Mouse (Mus musculus) kidney, embryonic 14.5 days (tissue): ENCODE results near the gene Dusp27. TPM values are rescaled to one million over a fixed set of nuclear protein-coding genes. Genes with fewer than 3 reads are reported as not detected.

ENCODE experiments used
- ATAC-seq: fragments of 200-750 bp; cut with Nextera tagmentation; 2 replicates; pipeline ENCODE4 v1.8.0; 2017; ENCODE audit warnings: moderate number of reproducible peaks, mild to moderate bottlenecking, moderate TSS enrichment, moderate library complexity; ENCODE audit not compliant: low FRiP score, low TSS enrichment
- H3K27ac ChIP-seq: fragments of 300-500 bp; sonication (generic); 2 replicates; pipeline ENCODE4 v1.5.1; 2014; ENCODE audit warnings: low read depth, mild to moderate bottlenecking, low read length, moderate library complexity, mixed read lengths
- H3K27me3 ChIP-seq: fragments of 300-500 bp; sonication (generic); 2 replicates; pipeline ENCODE4 v1.6.1; 2014; ENCODE audit warnings: mild to moderate bottlenecking, low read length; ENCODE audit not compliant: control insufficient read depth, insufficient read depth
- H3K36me3 ChIP-seq: fragments of 300-500 bp; sonication (generic); 2 replicates; pipeline ENCODE4 v1.6.1; 2014; ENCODE audit warnings: low read length, mixed read lengths; ENCODE audit not compliant: control insufficient read depth, insufficient read depth
- H3K4me1 ChIP-seq: fragments of 300-500 bp; sonication (generic); 2 replicates; pipeline ENCODE4 v1.6.1; 2014; ENCODE audit warnings: low read length, mixed read lengths; ENCODE audit not compliant: control insufficient read depth, insufficient read depth
- H3K4me2 ChIP-seq: fragments of 300-500 bp; sonication (generic); replicated peaks from 2 replicates; pipeline ENCODE4 v1.6.1; 2014; ENCODE audit warnings: low read depth, mild to moderate bottlenecking, low read length
- H3K4me3 ChIP-seq: fragments of 300-500 bp; sonication (generic); 2 replicates; pipeline ENCODE4 v1.5.1; 2014; ENCODE audit warnings: mild to moderate bottlenecking, low read length
- H3K9ac ChIP-seq: fragments of 300-500 bp; sonication (generic); 2 replicates; pipeline ENCODE4 v1.6.1; 2014; ENCODE audit warnings: low read depth, mild to moderate bottlenecking, low read length, moderate library complexity
- H3K9me3 ChIP-seq: fragments of 300-500 bp; sonication (generic); 2 replicates; pipeline ENCODE4 v1.6.1; 2016; ENCODE audit warnings: low read length; ENCODE audit not compliant: control insufficient read depth
- WGBS: fragments of 180-500 bp; shearing (Covaris S2); extraction: QIAGEN DNeasy Blood & Tissue Kit; methylation state at CpG from one replicate; pipeline ENCODE4 v1.1.7; 2014; 5-methylcytosine and 5-hydroxymethylcytosine counted together
- polyA plus RNA-seq: library from polyadenylated mRNA; unstranded; fragments of >200 nt; fragmentation: Nextera tagmentation; extraction: Ambion mirVana; gene quantifications from 2 replicates; pipeline ENCODE4 v1.2.1, GENCODE M21; 2014

Dusp27 gene
- polyA plus RNA-seq, 1 experiment from 2014 or later = 0.39 TPM

GRCm38 (mm10) chr1:166160569-166161445 lies 33.1 kb upstream of the Dusp27 start:
- H3K27ac ChIP-seq = no peak overlapping the region
- H3K4me1 ChIP-seq = no peaks in the 10 kb centered on the region
- H3K4me3 ChIP-seq = no peak overlapping the region
- ATAC-seq = peak; percentile 64; the same call in 1 of the 2 replicates
- no peak overlapping the region for H3K9ac ChIP-seq
- H3K4me2 ChIP-seq = no peak overlapping the region
- 17% methylated on average over 24 of the region's 24 CpGs for WGBS
- H3K27me3 ChIP-seq = peaks cover 4% of the 10 kb centered on the region
- H3K9me3 ChIP-seq = no peaks in the 10 kb centered on the region
- no peaks in the 10 kb centered on the region for H3K36me3 ChIP-seq

- Histone ChIP-seq H3K9me3 (no peaks in the 10 kb centered on the region), H3K36me3 (no peaks in the 10 kb centered on the region), H3K4me1 (no peaks in the 10 kb centered on the region), H3K4me3 (no peak overlapping the region), H3K27me3 (peaks cover 4% of the 10 kb centered on the region), H3K9ac (no peak overlapping the region), H3K4me2 (no peak overlapping the region), H3K27ac (no peak overlapping the region)
- WGBS = 52% methylated on average over 5 of the region's 5 CpGs
- no peak for ATAC-seq
These were observed 32.4 kb upstream of the Dusp27 start for GRCm38 (mm10) chr1:166160111-166160510.

- H3K4me1 ChIP-seq = no peaks in the 10 kb centered on the region
- no peak overlapping the region for H3K27ac ChIP-seq
- H3K4me3 ChIP-seq = no peak overlapping the region
- H3K9me3 ChIP-seq = no peaks in the 10 kb centered on the region
- H3K36me3 ChIP-seq = no peaks in the 10 kb centered on the region
- H3K9ac ChIP-seq = no peak overlapping the region
- ATAC-seq = no peak
- H3K4me2 ChIP-seq = no peak overlapping the region
- 69% methylated on average over 9 of the region's 9 CpGs for WGBS
- peaks cover 4% of the 10 kb centered on the region for H3K27me3 ChIP-seq
These were observed 30.9 kb upstream of the Dusp27 start for GRCm38 (mm10) chr1:166158664-166159063.

- Histone ChIP-seq H3K27me3 (peaks cover 4% of the 10 kb centered on the region), H3K27ac (no peak overlapping the region), H3K4me3 (no peak overlapping the region), H3K36me3 (no peaks in the 10 kb centered on the region), H3K4me1 (no peaks in the 10 kb centered on the region), H3K4me2 (no peak overlapping the region), H3K9ac (no peak overlapping the region), H3K9me3 (no peaks in the 10 kb centered on the region)
- 84% methylated on average over 12 of the region's 12 CpGs for WGBS
- ATAC-seq = no peak
These were observed 30.0 kb upstream of the Dusp27 start for GRCm38 (mm10) chr1:166157712-166158111.

- no peak overlapping the region for H3K4me2 ChIP-seq
- H3K9ac ChIP-seq = no peak overlapping the region
- no peaks in the 10 kb centered on the region for H3K9me3 ChIP-seq
- no peak overlapping the region for H3K4me3 ChIP-seq
- no peaks in the 10 kb centered on the region for H3K4me1 ChIP-seq
- WGBS = 40% methylated on average over 10 of the region's 10 CpGs
- no peaks in the 10 kb centered on the region for H3K36me3 ChIP-seq
- H3K27ac ChIP-seq = no peak overlapping the region
- peaks cover 4% of the 10 kb centered on the region for H3K27me3 ChIP-seq
- no peak for ATAC-seq
These were observed 27.4 kb upstream of the Dusp27 start for GRCm38 (mm10) chr1:166155113-166155494.

GRCm38 (mm10) chr1:166154162-166155112 lies 26.7 kb upstream of the Dusp27 start:
- Histone ChIP-seq H3K4me3 (peak overlapping the region; percentile 19; the same call in 1 of the 2 replicates), H3K36me3 (no peaks in the 10 kb centered on the region), H3K27ac (no peak overlapping the region), H3K4me1 (no peaks in the 10 kb centered on the region), H3K4me2 (peak overlapping the region; percentile 25; the same call in 1 of the 2 replicates), H3K27me3 (peaks cover 4% of the 10 kb centered on the region), H3K9ac (no peak overlapping the region), H3K9me3 (no peaks in the 10 kb centered on the region)
- 11% methylated on average over 29 of the region's 29 CpGs for WGBS
- ATAC-seq = peak; percentile 75

- ATAC-seq = no peak
These were observed 25.8 kb upstream of the Dusp27 start for GRCm38 (mm10) chr1:166153351-166154120.

GRCm38 (mm10) chr1:166152034-166152433 lies 24.3 kb upstream of the Dusp27 start:
- no peak for ATAC-seq
- Histone ChIP-seq H3K27ac (no peak overlapping the region), H3K4me3 (no peak overlapping the region), H3K36me3 (no peaks in the 10 kb centered on the region), H3K27me3 (peaks cover 4% of the 10 kb centered on the region; the same call in 1 of the 2 replicates), H3K4me1 (no peaks in the 10 kb centered on the region), H3K4me2 (no peak overlapping the region), H3K9ac (no peak overlapping the region), H3K9me3 (no peaks in the 10 kb centered on the region)
- WGBS = 90% methylated on average over 10 of the region's 10 CpGs

More at GRCm38 (mm10) chr1:166153351-166154120, 25.8 kb upstream of the Dusp27 start:
- peaks cover 4% of the 10 kb centered on the region; the same call in 1 of the 2 replicates for H3K27me3 ChIP-seq
- no peaks in the 10 kb centered on the region for H3K4me1 ChIP-seq
- no peak overlapping the region for H3K9ac ChIP-seq
- H3K4me3 ChIP-seq = no peak overlapping the region
- no peak overlapping the region for H3K27ac ChIP-seq
- 12% methylated on average over 18 of the region's 18 CpGs for WGBS
- no peaks in the 10 kb centered on the region for H3K36me3 ChIP-seq
- no peak overlapping the region for H3K4me2 ChIP-seq
- H3K9me3 ChIP-seq = no peaks in the 10 kb centered on the region
